Mouse (Mus musculus): ENCODE results near the gene Npw. TPM values are rescaled to one million over a fixed set of nuclear protein-coding genes. Genes with fewer than 3 reads are reported as not detected.

The Npw gene
- total RNA-seq, 4 experiments from 2014 or later: not detected

DNA sequence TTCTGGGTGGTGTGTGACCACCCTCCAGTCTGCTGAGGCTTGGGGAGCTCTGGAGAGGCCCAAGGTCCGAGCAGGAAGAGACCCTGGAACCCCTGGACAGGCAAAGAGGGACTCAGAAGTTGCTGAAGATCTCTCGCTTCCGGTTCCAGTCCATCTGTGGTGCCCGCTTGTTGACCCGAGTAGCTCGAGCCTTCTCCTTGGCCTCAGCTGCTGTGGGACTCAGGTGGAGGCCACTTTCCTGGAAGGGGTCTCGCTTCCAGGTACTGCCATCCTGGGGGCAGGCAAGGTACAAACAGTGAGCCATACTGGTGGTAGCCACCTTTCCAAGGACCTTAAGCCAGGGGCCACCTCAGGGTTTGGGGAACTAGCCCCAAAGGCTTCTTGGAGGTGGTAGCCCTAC is 18.1 kb downstream of the Npw start:
- no peak for DNase-seq

DNA sequence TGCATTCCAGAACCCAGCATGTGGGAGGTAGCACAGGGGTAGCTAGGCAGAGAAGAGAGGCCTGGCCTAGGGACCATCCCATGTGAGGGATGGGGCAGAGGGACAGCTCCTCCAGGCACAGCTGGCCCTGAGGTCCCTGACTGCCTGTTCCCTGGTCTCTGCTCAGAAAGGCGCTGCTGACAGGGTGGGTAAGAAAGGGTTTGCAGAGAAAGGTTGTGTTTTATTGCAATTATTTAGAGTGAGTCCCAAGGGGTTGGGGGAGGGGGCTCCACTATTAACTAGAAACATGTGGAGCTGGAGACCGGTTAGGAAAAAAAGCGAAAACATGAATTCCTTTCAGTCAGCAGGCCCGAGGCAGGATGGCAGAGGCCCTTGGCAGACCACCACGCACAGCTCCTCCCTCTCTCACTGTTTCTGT is 18.7 kb downstream of the Npw start:
- DNase-seq: no peak

DNA sequence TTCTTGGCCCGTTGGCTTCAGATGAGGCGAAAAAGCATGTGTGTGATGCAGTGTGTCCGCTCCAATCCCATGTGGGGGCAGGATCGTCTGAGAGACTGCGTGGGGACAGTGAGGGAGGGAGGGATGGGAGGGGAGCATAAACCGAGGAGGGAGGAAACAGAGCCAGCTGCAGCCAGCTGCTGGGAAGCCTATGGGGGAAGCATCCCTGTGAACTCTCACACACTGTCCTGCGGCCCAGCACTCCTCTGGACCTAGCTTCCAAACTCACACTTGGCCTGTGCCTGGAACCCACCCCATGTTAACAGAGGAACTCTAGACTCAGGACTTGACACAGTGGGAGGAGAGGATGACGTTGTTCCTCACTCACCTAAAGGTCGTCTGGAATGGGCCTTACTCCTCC is 19.4 kb downstream of the Npw start:
- no peak for DNase-seq

DNA sequence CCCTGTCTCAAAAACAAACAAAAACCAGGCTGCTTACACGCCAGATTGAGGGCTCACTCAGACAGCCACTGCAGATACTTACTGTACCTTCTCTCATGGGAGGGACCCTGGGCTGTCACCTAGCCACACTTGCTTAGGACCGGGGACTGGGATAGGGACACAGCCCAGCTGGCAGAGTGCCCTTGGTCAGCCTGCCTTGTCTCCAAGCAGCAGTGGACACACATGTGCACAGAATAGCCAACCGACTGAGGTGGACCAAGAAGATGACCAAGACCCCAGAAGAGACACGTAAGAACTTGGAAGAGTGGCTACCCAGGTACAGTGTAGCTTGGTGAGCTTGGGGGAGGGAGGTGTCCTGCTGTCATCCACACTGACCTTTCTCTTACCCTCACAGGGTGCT is 20.0 kb downstream of the Npw start:
- no peak for DNase-seq

DNA sequence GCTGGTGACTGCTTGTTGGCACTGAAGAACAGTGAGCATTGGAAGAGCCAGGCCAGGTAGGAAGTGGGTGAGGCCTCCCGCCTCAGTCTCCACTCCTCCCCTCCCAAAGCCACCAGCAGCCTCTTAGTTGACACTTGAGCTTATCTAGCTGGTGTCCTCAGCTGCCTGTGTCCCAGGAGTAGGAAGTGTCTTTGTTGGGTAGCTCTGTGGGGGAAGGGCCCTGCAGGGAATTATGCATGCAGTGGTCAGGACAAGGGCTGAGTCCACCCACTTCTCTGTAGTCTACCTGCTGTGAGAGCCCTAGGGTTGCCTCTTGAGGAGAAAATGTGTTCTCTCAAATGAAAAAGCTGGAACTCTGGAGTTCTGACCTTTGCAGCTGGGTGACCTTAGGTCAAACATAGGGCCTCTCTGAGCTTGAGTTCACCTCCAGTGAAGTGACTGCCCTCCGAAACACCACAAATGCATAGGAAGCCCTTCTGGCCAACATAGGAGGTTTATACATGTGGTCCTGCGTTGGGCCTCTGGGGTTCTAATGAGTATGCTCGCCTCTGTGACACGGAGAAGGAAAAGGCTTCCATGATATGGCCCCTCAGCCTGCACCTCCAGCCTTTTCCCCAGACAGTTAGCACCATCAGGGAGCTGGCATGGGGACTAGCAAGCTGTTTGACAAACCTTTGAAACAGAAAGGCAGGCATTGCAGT is 21.3 kb downstream of the Npw start:
- DNase-seq: no peak

DNA sequence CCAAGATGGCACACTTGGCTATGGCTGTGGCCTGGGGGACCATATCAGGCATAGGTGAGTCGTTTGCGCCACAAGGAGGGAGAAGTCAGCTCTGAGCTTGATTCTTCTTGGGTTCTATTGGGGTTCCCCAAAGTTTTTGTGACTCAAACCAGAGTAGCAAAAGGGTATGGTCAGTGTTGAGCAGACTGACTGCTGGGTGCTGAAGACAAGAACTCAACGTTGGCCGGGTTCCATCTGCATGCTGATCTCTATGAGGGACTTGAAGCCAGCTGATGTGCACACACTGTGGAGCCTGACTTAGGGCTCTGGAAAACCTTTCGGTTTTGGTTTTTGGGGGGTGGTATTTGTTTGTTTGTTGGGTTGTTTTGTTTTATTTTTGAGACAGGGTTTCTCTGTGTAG is 22.6 kb downstream of the Npw start:
- DNase-seq: no peak

DNA sequence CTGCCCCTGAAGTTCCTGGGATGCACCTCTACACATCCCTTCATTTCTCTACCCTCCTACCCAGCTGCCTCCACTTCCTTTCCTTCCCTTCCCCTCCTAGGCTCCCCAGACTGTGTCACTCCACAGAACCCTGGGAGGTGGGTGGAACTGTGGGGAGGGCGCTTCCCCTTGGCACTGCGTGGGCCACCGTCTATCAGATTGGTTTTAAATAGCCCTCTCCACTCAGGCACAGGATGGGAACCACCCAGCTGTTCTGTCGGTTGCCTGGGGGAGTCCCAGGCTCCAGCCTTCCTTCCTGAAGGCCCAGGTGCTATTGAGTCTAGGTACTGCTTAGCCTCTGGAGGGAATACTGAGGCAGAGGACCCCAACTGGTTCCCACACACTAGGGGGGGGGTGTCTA is 23.2 kb downstream of the Npw start:
- no peak for DNase-seq

DNA sequence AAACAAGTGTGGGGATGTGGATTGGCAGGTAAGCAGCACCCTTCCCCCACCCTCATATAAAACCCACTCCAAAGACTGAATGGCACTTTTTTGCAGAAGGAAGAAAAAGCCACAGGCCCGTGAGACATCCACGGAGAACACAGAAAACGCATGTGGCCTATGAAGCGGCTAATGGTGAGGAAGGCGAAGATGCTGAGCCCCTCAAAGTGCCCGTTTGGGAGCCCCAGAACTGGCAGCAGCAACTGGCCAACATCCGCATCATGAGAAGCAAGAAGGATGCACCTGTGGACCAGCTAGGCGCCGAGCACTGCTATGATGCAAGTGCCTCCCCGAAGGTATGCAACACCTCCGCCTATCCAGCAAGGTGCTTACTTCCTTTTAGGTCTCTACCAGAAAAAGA is 24.4 kb downstream of the Npw start:
- DNase-seq: no peak

DNA sequence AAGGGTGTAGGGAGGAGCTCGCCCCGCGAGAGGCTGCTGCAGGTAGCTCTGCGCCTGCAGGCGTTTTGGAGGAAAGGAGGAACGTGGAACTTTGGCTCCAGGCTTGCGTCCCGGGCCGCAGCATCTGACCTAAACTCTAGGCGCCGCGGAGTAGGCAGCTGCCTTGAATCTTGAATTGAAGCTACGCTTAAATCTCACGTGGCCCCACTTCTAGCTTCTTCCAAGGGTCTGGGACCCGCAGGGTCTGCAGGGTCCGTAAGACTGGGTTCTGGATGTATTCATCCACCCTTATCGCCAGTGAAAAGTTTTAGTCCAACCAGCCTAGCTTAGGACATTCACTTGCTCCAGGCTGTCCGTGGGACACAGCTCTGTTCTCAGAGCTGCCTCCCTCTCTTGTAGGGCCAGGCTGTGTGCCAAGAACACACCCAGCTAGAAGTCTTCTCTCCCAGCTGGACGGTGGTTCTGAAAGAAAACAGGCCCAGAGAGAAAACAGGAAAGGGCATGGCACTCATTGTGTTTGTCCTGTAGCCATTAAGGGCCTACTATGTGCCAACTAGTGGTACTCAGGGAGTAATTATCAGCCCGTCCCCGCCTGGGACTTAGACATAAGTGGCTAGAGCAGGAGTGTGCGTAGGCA is 25.3 kb downstream of the Npw start:
- no peak for DNase-seq

DNA sequence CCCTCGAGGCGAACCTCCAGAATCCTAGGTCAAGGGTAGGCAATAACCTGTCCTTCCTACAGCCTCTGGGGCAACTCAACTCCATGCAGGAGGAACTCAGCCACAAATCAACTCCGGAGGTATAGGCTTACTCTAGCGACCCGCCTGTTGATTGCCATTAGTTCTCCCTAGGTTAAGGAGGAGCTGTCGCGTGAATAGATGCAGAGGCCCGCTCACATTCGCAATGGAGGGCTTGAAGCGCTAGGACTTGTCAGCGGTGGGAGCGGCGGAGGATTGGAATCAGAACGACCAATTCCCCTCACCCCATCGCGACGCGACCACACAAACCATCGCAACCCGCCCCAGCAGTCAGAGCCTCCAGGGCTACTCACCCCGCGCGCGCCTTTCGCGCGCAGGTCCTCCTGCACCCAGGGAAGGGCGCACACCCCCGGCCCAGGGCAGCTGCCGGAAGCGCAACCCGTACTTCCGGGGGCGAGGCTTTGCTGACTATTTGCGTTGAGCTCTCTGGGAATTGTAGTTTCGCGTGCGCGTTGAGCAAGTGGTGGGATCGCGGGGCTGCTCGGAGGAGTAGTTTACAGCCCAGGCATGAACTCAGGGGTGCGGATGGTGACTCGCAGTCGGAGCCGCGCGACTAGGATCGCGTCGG is 26.0 kb downstream of the Npw start, which contains the start of the genes Tsc2 and Nthl1:
Gene Tsc2 (minus strand): TSS at position 464 of the 646 bp plus-strand sequence.
Gene Nthl1 (plus strand): TSS at position 514 of the 646 bp plus-strand sequence.
- peak; percentile 77 for DNase-seq

DNA sequence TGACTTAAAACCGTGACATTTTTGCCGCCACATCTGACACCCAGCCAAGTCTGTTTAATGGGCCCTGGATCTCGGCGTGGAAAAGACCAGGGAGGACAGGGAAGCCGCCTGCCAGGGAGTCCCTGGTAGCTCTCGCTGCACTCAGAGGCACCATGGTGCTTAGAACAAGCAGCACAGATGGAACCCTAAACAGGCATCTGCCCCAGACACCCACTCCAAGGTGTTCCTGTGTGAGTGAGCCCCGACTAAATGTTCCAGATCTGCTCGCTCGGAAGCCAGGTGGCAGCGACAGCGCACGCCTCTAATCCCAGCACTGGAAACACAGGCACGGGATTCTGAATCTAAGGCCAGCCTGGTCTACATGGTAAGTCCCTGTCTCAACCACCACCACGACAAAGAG is 28.2 kb downstream of the Npw start:
- DNase-seq: no peak

DNA sequence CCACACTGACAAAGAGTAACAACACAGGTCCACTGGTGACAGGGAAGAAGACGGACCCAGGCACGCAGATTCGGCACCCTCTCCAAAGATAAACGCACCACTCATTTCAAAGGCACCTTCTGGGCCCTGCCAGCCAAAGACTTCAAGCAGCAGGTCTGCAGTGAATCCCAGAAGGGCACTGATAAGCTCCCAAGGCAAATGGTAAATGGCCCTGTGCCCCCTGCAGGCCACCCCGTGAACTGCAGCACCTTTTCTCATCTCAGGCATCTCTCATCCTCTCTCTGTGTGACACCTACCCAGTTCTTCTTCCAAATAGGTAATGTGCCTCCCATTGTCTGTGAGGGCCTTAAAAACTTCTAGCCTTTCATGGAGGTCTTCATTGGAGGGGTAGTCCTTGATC is 29.6 kb downstream of the Npw start:
- DNase-seq: peak; percentile 61

DNA sequence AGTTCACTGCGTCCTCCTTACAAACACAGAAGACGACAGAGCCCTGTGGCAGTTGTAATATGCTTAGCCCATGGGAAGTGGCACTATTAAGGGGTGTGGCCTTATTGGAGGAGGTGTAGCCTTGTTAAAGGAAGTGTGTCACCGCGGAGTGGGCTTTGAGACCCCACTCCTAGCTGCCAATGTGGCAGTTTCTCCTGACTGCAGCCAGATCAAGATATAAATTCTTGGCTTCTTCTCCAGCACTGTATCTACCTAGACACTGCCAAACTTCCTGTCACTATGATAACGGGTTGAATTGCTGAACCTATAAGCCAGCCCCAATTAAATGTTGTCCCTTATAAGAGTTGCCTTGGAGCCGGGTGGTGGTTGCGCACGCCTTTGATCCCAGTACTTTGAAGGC is 32.8 kb downstream of the Npw start:
- DNase-seq: no peak

DNA sequence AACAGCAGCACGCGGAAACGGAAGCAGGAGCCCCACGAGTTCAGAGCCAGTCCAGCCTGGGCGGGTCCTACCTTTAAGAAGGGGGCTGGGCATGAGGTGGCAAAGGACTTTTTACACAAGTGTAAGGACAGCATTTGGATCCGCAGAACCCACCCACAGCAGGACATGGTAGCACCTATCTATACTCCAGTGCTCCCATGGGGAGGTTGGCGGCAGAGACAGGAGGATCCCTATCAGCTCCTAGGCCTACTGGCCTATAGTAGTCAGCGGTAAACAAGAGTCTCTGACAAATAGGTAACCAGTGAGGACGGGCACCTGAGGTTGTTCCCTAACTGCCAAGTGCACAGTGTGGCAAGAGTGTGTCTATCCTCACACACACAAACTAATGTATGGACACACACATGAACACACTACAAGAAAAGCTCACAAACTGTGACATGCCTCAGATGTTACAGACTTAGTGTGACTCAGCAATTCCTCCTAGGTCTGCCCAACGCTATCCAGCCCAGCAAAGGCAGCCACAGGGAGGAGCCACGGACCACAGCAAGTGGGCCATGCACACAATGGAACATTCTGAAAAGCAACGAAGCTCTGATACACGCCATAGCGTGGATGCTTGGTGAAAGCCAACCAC is 40.6 kb downstream of the Npw start:
- no peak for DNase-seq

DNA sequence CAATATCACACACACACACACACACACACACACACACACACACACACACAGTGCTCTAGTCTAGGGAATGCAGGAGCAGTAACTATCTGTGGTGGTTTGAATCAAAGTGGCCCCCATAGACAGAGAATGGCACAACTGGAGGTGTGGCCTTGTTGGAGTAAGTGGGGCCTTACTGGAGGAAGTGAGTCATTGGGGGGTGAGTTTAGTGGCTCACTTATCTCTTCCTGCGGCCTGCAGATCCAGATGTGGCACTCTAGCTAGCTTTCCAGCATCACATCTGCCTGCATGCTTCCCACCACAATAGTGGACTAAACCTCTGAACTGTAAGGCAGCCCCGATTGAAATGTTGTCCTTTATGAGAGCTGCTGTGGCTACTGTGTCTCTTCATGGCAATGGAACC is 47.5 kb downstream of the Npw start:
- DNase-seq: no peak

DNA sequence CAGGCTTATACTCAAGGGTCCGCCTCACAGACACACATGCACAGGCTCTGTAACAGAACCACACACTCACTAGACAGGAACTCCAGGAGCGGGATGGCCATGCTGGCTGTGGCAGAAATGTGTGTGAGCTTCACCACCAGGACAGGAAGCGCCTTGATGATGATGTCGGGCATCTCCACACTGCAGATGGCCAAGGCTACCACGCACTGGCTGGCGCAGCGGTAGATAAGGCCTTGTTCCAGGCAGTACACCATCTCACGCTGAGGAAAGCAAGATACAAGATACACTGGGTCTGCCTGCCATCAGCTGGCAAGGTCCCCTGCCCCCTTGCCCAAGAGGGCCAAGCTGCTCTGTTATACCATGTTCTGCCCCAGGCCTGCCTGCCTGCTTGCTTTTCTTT is 49.4 kb downstream of the Npw start:
- DNase-seq: no peak

DNA sequence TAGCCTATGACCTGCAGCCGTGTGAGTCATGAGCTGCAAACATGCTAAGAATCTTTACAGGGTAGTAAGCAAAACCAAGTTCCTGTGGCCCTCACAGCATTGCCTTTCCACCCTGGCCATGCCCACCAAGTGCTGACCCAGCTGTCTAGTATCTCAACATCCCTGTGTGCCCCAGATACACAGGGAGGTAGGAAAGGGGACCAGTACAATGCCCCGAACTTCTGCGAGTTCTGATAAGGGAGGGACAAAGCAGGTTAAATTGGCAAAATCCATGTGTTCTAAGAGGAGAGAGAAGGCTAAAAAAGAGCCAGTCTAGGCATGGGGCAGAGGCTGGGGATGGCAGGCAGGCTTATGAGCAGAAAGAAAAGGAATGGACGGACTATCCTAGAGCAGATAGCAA is 49.9 kb downstream of the Npw start:
- DNase-seq: no peak

Other genes with a start within 250 kb of the Npw start
- 10 to 100 TPM; 62.8 to 84.3 (median 75.4) TPM for gene Rnps1, start 243.9 kb downstream of the Npw start, total RNA-seq (2022)
- gene Eci1, start 231.8 kb downstream of the Npw start, total RNA-seq (2022): 100 to 1,000 TPM; 142 to 242 (median 189) TPM
- gene Dnase1l2, start 215.4 kb downstream of the Npw start, total RNA-seq (2022): 1 to 10 TPM; 2.3 to 7.2 (median 3.5) TPM
- gene E4f1, start 188.1 kb downstream of the Npw start, total RNA-seq (2022): 10 to 100 TPM; 20.9 to 37.4 (median 26.4) TPM
- gene Pgp, start 188.1 kb downstream of the Npw start, total RNA-seq (2022): 100 to 1,000 TPM; 105 to 116 (median 107) TPM
- under 1 TPM in 2 of 4 experiments, not detected in 2; 0.30 to 0.38 TPM for gene Bricd5, start 184.6 kb downstream of the Npw start, total RNA-seq (2022)
- 10 to 100 TPM; 24.3 to 37.6 (median 32.2) TPM for gene Mlst8, start 179.4 kb downstream of the Npw start, total RNA-seq (2022)
- gene Caskin1, start 169.9 kb downstream of the Npw start, total RNA-seq (2022): 10 to 100 TPM; 49.1 to 61.2 (median 53.8) TPM
- gene Traf7, start 130.5 kb downstream of the Npw start, total RNA-seq (2022): 100 to 1,000 TPM in 3 of 4 experiments, 10 to 100 TPM in 1; 92.1 to 189 (median 132) TPM
- 1 to 10 TPM in 3 of 4 experiments, under 1 TPM in 1; 0.81 to 3.5 (median 2.4) TPM for gene Rab26, start 124.2 kb downstream of the Npw start, total RNA-seq (2022)
- gene Pkd1, start 108.6 kb downstream of the Npw start, total RNA-seq (2022): 10 to 100 TPM; 58.5 to 88.8 (median 71.0) TPM
- gene Tsc2, start 25.8 kb downstream of the Npw start, total RNA-seq (2022): 100 to 1,000 TPM in 3 of 4 experiments, 10 to 100 TPM in 1; 79.2 to 135 (median 111) TPM
- 10 to 100 TPM in 3 of 4 experiments, 1 to 10 TPM in 1; 9.0 to 17.3 (median 12.1) TPM for gene Nthl1, start 25.8 kb downstream of the Npw start, total RNA-seq (2022)
- 10 to 100 TPM; 45.9 to 78.6 (median 73.7) TPM for gene Slc9a3r2, start 8.1 kb downstream of the Npw start, total RNA-seq (2022)
- 10 to 100 TPM; 44.9 to 59.4 (median 50.8) TPM for gene Zfp598, start 11.2 kb upstream of the Npw start, total RNA-seq (2022)
- gene Syngr3, start 31.5 kb upstream of the Npw start, total RNA-seq (2022): 1 to 10 TPM; 2.4 to 5.5 (median 3.8) TPM
- gene Gfer, start 37.7 kb upstream of the Npw start, total RNA-seq (2022): 10 to 100 TPM; 31.7 to 35.6 (median 32.6) TPM
- gene Noxo1, start 37.8 kb upstream of the Npw start, total RNA-seq (2022): 10 to 100 TPM in 1 of 4 experiments, 1 to 10 TPM in 3; 2.8 to 14.8 (median 7.5) TPM
- 10 to 100 TPM; 34.3 to 40.5 (median 38.2) TPM for gene Tbl3, start 49.2 kb upstream of the Npw start, total RNA-seq (2022)
- gene Rnf151, start 59.6 kb upstream of the Npw start, total RNA-seq (2022): not detected
- gene Rps2, start 59.7 kb upstream of the Npw start, total RNA-seq (2022): 100 to 1,000 TPM; 571 to 651 (median 615) TPM
- gene Ndufb10, start 66.0 kb upstream of the Npw start, total RNA-seq (2022): 100 to 1,000 TPM; 199 to 268 (median 237) TPM
- gene Rpl3l, start 69.4 kb upstream of the Npw start, total RNA-seq (2022): under 1 TPM in 1 of 4 experiments, not detected in 3; 0.49 TPM
- gene Msrb1, start 78.2 kb upstream of the Npw start, total RNA-seq (2022): 10 to 100 TPM; 87.3 to 91.3 (median 89.0) TPM
- 1 to 10 TPM; 1.7 to 2.8 (median 2.4) TPM for gene Hs3st6, start 94.5 kb upstream of the Npw start, total RNA-seq (2022)
- gene Meiob, start 145.8 kb upstream of the Npw start, total RNA-seq (2022): 1 to 10 TPM in 2 of 4 experiments, under 1 TPM in 2; 0.52 to 2.7 (median 1.1) TPM
- 10 to 100 TPM; 81.9 to 99.1 (median 92.7) TPM for gene Hagh, start 181.7 kb upstream of the Npw start, total RNA-seq (2022)
- 10 to 100 TPM; 26.4 to 36.0 (median 32.1) TPM for gene Fahd1, start 191.9 kb upstream of the Npw start, total RNA-seq (2022)
- gene Igfals, start 207.5 kb upstream of the Npw start, total RNA-seq (2022): 1 to 10 TPM; 2.0 to 5.8 (median 2.7) TPM
- 10 to 100 TPM; 58.9 to 66.0 (median 61.5) TPM for gene Nubp2, start 227.9 kb upstream of the Npw start, total RNA-seq (2022)
- 10 to 100 TPM; 31.5 to 34.0 (median 33.7) TPM for gene Spsb3, start 228.2 kb upstream of the Npw start, total RNA-seq (2022)
- gene Eme2, start 236.6 kb upstream of the Npw start, total RNA-seq (2022): 10 to 100 TPM; 43.6 to 80.7 (median 66.3) TPM
- 100 to 1,000 TPM; 120 to 201 (median 138) TPM for gene Mrps34, start 236.7 kb upstream of the Npw start, total RNA-seq (2022)
- 100 to 1,000 TPM in 2 of 4 experiments, 10 to 100 TPM in 2; 73.5 to 148 (median 104) TPM for gene Nme3, start 238.0 kb upstream of the Npw start, total RNA-seq (2022)

All from adrenal gland, adult 8-10 months (tissue).